Mouse (Mus musculus): Measurements from ENCODE around the gene Pde4d.

Pde4d gene

DNA sequence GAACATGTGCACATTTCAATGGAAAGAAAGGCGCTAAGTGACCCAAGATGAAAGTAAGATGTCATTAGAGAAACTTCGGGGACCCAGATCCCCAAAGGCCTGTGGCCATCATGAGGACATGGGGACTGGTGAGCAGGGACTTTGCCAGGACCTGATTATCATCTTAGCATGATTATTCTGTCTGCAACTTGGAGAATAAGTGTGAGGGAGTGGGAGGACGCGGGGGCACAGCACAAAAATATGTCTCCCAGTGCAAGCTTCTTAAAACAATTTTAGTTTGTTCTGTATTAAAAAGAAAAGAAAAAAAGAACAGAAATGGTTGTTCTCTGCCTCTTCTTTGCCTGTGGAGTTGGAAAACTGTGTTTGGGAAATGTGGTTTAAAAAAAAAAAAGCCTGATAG, 1279.9 kb downstream of the Pde4d start:
- no peak for DNase-seq

DNA sequence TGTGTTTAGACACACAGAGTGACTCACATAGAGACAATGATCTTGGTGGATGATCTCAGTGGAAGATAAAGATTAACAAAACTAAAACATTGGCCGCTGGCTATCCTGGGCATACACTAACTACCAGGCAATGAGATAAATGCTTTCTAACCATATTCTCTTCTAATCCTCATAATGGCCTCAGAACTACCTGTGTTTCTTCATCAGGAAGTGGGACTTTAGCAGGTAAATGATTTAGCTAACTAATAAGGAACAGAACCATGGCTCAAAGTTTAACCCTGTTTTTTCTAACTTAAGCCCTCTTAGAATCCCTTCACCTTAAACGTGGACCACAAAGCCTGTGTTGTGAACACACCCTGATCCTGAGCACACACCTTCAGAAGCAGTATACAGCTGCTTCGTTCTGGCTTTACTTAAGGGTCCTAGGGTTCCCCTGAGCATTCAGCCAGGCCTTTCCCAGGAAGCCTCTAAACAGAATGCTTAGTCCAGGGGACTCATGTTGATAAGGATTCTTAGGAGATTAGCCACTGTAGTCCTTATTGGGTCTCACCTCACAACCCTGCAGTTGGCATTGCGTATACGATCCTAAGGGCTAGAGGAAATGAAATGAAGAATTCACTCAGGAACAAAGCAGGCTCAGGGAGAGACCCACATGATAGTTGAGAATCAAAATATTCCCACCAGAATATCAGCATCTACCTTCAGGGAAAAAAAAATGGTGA, 1283.1 kb downstream of the Pde4d start:
- DNase-seq: no peak

DNA sequence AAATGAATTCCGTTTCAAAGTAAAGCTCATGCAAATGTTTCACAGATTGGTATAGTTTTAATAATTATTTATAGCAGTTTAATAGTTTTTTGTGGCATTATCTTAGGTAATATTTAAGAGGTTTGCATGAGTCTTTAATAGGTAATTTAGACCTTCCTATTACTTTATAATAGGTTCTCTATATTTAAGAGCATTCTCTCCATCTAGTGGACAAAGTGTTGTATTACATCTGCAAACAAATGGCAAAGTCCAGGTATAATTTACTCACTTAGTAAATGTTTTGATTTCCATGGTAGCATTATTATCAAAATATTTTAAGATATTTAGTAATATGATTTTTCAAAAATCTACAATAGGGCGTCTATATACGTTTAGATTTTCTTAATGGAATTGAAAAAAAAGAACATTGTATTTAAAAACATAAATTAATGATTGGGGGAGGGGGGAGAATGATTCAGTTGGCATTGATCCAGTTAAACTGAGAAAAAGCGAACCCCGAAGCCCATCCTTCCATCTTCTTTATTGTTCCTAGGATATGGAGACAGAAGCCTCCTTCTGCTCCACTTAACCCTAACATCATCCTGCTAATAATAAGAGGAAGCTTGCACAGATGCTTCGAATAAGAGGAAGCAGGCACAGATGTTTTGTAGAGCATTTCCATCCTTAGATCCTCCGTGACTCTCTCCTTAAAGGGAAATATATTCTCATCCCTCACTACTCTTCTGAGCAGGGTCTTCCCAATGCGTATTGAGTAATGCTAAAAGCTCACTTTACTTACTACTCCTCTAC, 1286.7 kb downstream of the Pde4d start:
- DNase-seq: peak; percentile 53

DNA sequence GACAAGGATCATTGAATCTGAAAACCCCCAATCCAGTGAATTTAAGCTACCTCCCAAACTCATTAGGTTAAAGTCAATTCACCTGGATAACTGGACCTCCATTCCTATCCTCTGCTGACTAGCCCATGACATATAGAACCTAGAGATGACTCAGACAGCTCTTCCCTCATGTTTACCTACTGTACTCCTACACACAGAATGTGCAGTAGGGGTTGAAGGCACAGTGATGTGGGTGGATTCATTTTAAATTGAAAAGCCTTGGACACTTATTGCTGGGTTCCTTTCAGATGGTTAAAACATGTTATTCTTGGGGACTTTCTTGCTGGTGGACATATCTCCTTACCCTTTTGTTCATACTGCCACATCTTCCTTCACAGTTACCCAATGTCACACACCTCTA, 1296.7 kb downstream of the Pde4d start:
- DNase-seq: no peak

DNA sequence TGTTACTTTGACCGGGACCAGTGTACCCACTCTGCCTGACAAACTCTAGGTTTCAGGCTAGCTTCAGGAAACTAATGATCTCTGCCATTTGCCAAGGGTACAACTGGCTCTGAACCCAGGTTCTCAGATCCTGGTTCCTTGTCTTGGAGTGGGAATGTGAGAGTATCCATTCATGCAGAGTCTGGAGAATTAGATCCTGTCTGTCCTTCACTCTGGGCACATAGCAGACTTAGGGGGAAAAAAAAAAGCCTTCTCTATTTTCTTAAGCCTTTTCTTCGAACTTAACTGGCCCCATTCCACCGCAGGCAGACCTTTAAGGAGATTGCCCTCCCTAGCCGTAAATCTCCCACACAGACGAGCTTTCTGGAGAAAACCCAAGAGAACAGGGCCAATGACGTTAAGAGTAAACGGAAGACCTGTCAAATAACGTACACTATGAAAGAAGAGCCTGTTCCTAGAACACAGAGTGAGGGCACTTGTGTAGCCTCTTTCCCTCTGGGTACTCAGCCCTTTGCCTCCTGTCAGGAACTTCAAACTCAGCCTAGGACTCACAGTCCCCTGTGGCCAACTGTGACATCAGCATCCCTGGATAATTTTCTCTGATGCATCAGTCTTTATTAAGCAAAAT, 1302.6 kb downstream of the Pde4d start:
- DNase-seq: no peak

DNA sequence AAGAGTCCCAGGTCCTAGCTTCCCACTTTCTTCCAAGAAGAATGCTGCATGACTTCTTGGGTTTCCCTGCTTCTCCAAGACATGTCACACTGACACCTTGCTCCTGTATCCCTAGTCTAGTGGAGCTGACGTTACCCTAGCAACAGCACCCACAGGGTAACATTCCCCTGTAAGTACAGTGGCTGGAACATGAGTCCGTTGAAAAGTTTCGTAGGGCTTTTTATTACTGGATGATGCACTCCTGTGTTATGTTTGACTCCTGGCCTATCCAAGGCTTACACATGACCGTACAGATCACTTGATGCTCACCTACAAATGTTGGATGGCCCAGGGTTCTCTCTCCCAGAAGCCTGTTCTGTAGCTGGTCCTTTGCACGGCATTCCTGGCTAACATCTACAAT, 1307.1 kb downstream of the Pde4d start:
- DNase-seq: no peak

DNA sequence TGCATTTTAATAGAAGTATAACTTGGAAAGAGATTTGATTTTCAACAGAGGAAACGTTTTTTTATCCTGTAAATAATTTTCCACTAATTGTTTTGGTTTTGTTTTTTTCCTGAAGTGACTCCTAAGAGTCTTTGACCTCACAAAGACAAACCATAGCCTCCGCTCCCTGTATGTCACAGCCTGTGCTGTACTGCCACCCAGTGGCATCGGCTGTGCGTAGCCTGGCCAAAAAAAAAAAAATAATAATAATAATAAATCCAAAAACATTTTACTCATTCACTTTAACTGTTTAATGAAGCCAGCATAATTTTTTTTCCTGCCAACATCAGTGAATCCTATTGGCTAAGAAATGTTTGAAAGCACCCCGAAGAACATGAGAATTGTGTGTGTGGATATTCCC, 1309.5 kb downstream of the Pde4d start:
- DNase-seq: peak; percentile 45

DNA sequence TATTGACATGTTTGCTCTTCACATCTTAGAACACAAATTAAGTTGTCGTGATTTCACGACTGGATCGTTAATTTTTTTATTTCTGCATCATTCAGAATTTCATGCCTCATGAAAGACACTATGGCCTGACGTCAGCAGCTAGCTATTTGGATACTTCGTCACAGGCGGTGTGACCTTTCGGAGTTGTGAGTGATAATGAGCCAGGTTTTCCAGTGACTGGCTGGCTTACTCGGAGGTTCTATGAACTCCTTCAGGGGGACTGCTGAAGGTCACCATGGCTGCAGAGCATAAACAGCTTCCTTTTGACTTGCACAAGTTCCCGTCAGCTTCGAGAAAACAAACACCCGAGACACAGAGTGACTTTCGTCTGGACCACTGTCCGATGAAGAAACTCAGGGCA, 1311.3 kb downstream of the Pde4d start:
- DNase-seq: peak; percentile 41

DNA sequence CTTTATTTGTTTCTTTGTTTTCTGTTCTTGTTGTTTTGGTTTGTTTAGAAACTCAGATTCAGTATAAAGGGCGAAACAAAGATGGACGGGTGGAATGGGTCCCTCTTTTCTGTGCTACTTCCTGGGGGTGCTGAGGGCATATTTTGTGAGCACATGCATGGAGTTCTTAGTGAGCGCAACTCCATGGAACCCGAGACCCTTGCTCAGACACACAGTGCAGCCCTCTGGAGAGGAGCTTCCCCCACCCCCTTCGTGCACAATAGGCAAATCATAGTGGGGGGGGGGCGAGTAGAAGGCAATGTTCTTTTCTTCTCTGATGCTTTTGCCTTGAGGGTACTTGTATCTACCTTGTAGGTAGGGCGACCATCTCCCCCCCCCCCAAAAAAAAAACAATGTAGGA, 1325.0 kb downstream of the Pde4d start:
- DNase-seq: no peak

DNA sequence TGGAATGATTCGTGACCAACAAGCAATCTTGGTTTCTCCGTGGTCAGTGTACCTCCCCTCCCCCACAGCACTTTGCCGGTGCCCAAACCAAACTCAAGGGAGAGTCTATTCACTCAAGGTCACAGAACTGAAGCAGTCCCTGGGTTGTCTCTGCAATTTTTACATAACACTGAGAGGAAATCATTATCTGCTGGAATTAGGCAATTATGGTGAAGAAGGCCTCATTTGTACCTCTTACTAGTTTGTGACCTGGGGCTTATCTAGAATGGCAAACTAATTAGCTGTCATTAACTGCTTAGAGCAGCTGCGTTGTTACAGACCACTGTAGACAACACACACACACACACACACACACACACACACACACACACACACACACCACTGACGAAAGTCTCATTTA, 1325.4 kb downstream of the Pde4d start:
- peak; percentile 69 for DNase-seq

DNA sequence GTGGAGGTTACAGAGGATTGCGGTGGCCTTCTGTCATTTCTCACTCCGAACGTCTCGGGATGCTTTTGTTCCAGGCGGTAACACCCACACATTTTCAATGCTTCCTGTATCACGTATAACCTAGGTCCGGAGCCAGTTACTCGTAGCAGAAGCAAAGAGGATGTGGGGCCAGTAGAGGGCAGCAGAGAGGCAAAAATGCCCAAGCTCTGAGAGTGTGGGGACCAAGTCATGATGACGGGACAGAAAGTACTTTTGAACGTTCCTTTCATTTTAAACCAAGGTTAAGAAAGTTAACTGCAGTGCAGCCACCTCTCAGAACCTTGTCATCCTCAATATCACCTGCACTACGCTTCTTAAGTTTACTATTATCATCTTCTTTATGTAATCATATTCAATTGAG, 1326.4 kb downstream of the Pde4d start:
- DNase-seq: peak; percentile 92

DNA sequence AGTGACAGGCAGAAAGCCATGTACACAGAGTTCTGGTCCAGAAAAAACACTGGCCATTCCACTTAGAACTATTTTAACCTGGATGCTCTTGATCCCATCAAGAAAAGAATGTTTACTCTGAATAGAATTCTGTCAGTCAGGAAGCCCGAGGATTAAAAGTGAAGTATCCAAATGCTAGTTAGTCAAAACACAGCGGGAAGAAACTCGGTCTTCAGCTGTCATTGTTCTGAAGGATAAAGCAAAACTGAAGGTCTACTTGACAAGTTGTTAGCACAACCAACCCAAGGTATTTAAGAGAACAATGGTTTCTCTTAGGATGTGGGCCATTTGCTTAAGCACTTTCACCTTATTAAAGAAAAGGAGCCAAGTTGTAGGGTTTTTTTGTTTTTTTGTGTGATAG, 1327.2 kb downstream of the Pde4d start:
- DNase-seq: no peak

DNA sequence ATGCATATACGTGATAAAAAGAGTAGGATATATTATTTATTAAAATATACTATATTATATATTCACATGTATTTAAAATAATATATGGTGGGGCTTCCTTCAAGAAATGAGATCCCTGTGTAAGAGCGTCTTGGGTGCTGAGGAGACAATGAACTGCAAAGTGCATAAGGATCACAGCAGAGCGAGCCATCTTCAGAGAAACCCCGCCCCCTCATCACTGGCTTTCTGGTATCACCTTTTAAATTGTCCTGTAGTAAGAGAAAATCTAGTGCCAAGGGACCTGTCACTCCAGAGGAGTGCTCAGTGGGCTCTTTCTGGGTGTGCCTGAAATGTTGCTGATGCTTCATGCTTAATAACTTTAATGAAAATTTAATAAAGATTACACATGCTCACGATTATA, 1327.7 kb downstream of the Pde4d start:
- no peak for DNase-seq

DNA sequence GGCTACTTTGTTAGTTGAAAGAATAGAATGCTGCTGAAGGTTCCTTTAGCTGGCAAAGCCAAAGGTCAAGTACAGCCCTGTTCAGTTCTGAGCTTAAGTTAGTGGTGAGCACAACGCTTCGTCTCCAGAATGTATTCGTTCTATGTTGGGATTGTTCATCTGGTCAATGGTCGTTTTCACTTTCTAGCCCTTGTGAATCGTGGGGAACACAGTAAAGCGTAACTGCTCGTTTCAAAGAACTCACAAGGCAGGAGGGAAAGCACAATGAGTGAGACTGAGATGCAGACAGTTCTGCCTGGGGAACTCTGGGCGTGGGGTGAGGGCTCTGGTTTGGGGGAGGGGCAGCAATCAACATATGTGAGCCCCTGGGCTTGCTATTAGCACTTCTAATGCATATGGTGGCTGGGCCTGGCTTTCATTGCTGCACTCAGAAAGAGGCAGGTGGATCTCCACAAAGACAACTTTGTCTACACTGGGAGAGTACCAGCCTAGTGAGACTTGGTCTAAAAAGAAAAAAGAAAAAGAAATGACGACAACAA, 1328.6 kb downstream of the Pde4d start:
- DNase-seq: no peak

DNA sequence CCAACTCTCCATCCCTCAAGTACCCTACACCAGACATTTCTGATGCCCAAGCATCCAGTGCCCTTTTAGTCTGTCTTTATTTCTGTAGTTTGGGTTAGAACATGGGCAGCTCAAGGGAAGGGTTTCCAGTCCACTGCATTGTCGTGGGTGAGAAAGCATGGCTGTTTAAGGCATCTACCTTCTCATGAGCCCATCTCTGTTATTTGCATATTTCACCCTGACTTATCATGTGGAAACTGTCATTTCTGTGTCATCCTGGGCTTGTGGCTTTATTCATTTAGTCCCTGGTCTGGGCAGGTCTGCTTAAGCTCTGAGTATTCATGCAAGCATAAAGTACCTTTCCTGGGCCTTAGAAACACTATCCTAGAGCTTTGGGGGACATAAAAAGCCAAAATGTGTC, 1331.7 kb downstream of the Pde4d start:
- DNase-seq: peak; percentile 31

DNA sequence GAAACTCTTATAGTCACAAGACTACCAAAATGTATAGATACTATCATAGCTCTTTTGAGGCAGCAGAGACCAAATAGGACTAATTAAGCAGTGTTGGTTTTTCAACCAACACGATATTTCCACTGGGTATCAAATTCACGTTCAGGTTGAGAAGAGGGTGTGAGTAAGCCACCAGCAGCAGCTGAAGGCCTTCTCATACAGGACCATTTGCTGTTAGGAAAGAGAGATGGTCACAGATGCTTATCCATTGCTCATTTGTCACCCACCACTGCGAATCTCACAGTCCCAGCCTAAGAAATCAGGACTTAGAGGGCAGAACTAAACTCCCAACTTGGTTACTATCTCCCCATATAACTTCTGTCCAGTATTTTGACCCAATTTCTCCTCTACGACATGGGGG, 1338.9 kb downstream of the Pde4d start:
- DNase-seq: no peak

DNA sequence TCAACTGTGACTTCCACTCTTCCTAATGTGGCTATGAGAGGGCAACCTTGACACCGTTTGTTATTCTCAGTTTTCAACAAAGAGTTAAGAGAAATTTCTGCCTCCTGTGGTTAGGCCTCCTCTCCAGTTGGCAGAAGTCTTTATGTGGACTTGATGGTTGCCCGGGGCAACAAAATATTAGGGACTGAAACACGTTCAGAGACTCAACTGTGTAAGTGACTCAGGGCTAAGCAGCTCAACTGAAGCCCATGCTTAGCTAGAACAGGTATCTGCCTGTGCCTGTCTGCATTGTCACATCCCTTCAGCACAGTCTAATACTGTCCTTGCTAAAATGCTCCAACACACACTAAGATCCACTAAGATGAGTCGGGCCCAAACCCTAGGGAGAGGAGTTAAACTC, 1339.4 kb downstream of the Pde4d start:
- DNase-seq: no peak

DNA sequence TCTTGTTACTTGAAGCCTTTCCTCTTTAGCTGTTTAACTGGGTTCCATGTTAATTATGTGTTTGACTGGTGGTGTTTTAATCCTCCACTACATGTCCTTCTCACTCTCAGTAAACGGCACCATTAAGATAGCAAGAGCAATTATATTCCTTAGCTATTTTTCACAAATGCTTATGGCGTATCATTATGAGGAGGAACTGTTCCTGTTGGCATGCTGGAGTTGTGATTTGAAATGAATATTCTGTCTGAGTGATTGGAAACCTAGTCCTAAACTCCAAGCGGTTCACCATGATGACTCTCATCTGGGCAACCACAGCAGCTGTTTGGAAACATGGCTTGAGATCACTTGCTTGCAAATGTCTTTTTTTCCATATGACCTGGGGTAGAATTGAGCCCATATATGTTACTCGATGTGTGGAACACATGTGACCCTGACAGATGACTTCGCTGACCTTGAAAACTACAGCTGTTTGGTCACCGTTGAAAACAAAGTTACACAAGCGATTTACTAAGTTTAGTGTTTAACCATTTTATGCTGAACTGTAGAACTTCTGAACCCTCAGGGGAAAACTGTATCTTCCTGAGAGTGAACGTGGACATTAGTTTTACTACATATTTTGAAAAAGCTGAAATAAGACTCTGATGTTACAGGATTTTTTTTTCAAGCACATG, 1340.4 kb downstream of the Pde4d start:
- DNase-seq: no peak

DNA sequence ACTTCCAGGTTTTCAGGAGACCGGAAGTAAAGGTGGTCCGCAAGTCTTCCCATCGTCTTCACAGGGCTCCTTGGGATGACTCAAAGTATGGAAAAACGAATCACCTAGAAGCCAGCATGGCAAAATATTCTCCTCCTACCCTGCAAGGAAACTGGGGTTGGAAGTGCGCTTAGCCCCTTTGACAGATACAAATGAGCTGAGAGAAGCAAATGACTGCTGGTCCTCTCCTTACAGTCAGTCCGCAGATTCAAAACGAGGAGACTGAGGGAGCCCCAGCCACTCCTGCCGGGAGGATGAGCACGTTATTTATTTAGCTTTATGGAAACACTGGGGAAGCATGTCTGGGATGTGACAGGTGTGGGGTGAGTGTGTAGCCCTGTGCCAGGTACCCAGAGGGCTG, 1344.2 kb downstream of the Pde4d start:
- DNase-seq: no peak

DNA sequence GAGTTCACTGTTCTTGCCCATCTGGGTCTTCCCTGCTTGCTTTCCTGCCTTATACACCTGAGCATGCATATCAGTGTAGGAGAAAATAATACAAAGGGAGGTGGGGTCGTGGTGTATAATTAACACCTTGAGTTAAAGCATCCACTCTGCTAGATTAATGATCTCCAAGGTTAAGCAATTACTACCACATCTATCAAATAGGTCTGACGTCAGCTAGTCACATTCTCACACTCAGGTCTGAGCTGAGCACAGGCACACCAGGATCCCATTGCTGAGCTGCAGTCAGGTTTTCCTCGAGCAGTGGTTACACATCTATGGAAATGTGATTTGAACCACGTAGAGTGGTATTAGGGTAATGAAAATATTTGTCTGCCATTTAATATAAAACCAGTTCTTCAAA, 1348.9 kb downstream of the Pde4d start:
- no peak for DNase-seq

DNA sequence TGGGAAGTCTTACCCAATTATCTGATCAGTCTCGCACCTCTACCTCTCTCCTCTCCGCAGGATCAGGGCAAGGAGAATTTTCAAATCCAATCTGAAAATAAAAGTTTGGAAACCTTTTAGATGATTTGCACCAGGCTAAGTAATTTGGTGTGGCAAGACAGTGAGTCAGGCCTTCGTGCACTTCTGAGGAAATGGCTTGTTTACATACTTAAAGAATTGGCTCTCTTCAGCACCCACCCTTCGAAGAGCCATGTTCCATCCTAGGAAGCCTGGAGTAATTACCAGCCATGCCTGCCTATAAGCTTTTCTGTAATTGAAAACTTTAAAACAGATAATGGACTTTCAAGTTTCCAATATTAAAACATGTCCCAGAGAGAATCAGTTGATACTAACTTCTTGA, 1352.5 kb downstream of the Pde4d start:
- no peak for DNase-seq

DNA sequence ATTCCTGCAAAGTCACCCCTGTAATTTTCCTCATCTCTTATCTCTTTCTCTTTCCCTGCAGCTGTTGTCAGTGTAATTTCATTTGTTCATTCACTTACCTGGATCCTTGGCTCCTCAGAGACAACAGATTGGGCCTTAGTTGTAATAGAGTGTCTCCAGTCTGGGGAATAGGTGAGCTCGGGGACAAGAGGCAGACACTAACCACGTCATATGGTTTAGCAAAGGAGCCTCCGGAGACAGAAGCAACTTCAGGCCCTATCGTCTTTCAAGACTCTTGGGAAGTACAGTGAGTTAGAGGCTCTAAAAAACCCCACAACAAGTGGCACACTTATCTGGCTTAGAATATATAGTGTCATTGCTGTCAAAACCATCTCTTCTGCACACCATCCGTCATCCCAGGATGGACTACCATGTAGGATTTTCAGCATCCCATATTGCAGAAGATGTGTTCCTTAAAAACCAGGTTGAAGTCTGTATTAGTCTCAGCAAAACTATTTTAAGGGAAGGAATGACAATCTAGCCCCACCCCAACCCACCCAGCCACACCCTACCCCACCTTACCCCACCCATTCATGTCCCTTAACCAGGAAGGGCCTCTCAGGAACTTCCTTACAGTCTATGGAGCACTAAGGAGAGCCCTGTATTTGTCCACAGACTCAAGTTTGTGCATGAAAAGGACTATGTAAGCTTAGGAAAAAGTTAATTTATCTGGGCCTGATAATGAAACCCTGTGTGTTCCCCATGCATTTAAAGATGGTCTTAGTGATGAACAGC, 1356.6 kb downstream of the Pde4d start:
- no peak for DNase-seq

DNA sequence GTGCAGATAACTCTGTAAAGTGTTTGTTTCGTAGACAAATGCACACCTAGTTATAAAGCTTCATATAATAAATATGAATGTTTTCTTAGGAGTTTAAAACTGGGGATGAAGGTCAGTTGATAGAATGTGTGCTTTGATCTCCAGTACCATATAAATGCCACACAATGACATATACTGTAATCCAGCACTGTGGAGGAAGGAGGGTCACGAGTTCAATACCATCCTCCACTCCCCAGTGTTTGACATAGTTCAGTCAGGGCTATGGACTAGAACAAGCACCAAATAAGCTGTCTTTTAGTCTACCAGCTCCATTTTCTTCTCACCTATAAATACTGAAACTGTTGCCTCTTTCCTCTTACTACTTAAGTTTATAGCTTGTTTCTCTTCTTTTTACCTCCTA, 1357.3 kb downstream of the Pde4d start:
- DNase-seq: no peak
